Mouse (Mus musculus): ENCODE results near the gene Bik. TPM values are rescaled to one million over a fixed set of nuclear protein-coding genes. Genes with fewer than 3 reads are reported as not detected.

Bik gene
- 3.7 and 4.7 TPM in 2 replicates for polyA plus RNA-seq (2012; rRNA removed)

DNA sequence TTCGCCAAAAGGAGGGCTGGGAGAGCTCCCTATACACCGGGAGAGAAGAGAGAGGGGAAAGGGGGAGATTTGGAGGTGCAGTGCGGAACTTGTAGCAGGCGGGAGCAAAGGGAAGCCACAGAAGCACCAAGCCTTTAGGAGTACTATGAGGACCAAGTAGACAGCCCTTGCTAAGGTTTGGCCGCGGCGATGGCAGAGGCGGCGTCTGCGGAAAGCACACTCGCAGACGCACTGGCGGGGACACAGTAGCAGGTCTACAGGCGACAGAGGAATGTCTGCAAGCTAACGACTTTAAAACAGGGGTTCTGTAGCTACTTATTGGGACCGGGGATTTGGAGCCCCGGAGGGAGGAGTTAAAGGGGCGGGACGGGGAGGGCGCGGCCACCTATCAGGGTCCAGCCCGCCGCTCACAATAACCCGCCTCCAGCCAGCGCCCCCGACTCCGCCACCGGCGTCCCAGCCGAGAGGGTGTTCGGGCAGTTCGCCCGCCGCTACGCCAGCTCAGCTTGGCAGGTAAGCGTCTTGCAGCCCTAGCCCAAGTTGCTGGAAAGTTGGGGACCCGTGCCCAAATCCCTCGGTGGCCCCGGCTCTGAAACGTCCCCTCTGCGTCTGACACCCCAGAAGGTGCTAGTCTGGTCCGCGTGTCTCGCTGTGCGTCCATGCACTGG, at the start of gene Bik:
Gene Bik, plus strand, starts transcription at position 439 of the 668 bp plus-strand sequence.
- TF ChIP-seq POLR2A (IDR thresholded peaks at IDR 0.05; ENCODE audit: low read depth, low read length) (no peak), CTCF (IDR thresholded peaks at IDR 0.05; ENCODE audit: extremely low read depth, insufficient read depth, insufficient read length, insufficient replicate concordance) (no peak)
- Histone ChIP-seq H3K27me3 (ENCODE audit: control insufficient read depth, insufficient read depth, low read length) (peaks cover 14% of the 10 kb centered on the region), H3K4me1 (ENCODE audit: control insufficient read depth, insufficient read depth, insufficient read length) (peaks cover 11% of the 10 kb centered on the region; the same call in 1 of the 2 replicates), H3K27ac (ENCODE audit: insufficient read depth, low read length) (no peak within 1 kb of the TSS), H3K36me3 (ENCODE audit: control insufficient read depth, insufficient read depth, low read length) (no peaks in the 10 kb centered on the region), H3K4me3 (ENCODE audit: extremely low read depth, insufficient read depth, insufficient read length) (peak within 1 kb of the TSS; percentile 69)
- WGBS: 2% methylated on average over 45 of the region's 45 CpGs
- DNase-seq (ENCODE audit: low read depth in 1 of 2, low spot score in 2 of 2): peak in 1 of 2 experiments; percentile 25

DNA sequence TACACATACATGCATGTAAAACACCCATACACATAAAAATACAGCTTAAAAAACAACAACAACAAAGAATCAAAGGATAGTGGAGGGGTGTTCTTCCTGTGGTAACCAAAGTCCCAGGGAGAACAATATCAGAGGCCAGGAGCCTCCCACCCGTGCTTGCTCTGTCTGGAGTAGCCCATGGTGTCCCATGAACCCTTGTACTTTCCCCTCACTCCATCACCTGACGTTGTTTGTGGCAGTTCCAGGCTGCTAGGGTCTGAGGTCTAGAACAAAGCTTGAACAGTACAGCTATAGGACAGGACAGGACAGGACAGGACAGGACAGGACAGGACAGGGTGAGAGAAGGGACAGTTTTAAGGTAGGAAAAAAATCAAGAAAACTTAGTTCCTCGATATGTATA, 48.6 kb upstream of the Bik start:
- Histone ChIP-seq H3K27me3 (ENCODE audit: control insufficient read depth, insufficient read depth, low read length) (no peaks in the 10 kb centered on the region), H3K36me3 (ENCODE audit: control insufficient read depth, insufficient read depth, low read length) (no peaks in the 10 kb centered on the region), H3K27ac (ENCODE audit: insufficient read depth, low read length) (no peak overlapping the region), H3K4me3 (ENCODE audit: extremely low read depth, insufficient read depth, insufficient read length) (no peak overlapping the region), H3K4me1 (ENCODE audit: control insufficient read depth, insufficient read depth, insufficient read length) (peaks cover 10% of the 10 kb centered on the region; the same call in 1 of the 2 replicates)
- TF ChIP-seq CTCF (IDR thresholded peaks at IDR 0.05; ENCODE audit: extremely low read depth, insufficient read depth, insufficient read length, insufficient replicate concordance) (no peak), POLR2A (IDR thresholded peaks at IDR 0.05; ENCODE audit: low read depth, low read length) (no peak)
- DNase-seq (ENCODE audit: low read depth in 1 of 2, low spot score in 2 of 2): no peak
- 86% methylated on average over 3 of the region's 3 CpGs for WGBS

DNA sequence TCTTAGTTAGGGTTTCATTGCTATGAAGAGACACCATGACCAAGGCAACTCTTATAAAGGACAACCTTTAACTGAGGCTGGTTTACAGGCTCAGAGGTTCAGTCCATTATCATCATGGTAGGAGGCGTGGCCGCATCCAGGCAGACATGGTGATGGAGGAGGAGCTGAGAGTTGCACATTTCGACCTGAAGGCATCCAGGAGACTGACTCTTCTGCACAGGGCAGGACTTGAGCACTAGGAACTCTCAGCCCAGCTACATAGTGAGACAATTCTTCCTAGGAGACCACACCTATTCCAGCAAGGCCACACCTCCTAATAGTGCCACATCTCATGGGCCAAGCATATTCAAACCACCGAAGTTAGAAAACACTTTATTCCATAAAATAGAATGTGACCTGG, 46.8 kb upstream of the Bik start:
- 90% methylated on average over 4 of the region's 4 CpGs for WGBS
- no peaks in the 10 kb centered on the region for H3K36me3 ChIP-seq (ENCODE audit: control insufficient read depth, insufficient read depth, low read length)

DNA sequence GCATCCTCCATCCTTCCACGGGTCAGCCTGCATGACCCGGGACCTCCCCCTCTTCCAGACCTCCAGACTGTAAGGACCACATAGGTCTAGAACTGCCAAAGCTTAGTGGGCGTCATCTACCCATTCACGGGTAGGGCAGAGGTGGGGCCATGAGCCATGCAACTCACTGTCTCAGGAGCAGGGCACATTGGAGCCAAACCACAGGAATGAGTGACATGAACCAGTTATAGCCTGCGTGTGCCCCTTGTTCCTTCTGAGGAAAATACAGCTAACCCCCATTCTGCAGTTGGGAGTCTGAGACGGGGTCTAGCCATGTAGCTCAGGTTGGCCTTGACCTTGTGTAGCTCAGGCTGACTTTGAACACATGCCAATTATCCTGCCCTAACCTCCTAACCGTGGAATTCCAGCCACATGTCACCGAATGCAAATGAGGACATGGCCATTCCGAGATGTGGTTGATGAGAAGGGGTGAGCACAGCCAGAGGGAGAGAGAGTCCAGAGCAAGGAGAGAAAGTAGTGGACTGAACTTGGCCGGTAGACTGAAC, 45.4 kb upstream of the Bik start:
- Histone ChIP-seq H3K4me3 (ENCODE audit: extremely low read depth, insufficient read depth, insufficient read length) (no peak overlapping the region), H3K4me1 (ENCODE audit: control insufficient read depth, insufficient read depth, insufficient read length) (no peaks in the 10 kb centered on the region; the same call in 1 of the 2 replicates), H3K27ac (ENCODE audit: insufficient read depth, low read length) (no peak overlapping the region), H3K36me3 (ENCODE audit: control insufficient read depth, insufficient read depth, low read length) (no peaks in the 10 kb centered on the region), H3K27me3 (ENCODE audit: control insufficient read depth, insufficient read depth, low read length) (no peaks in the 10 kb centered on the region)
- 82% methylated on average over 10 of the region's 10 CpGs for WGBS
- DNase-seq (ENCODE audit: low read depth in 1 of 2, low spot score in 2 of 2): no peak
- no peak for TF ChIP-seq CTCF (IDR thresholded peaks at IDR 0.05; ENCODE audit: extremely low read depth, insufficient read depth, insufficient read length, insufficient replicate concordance)

More for the DNA sequence above, 46.8 kb upstream of the Bik start:
- H3K27me3 ChIP-seq (ENCODE audit: control insufficient read depth, insufficient read depth, low read length): no peaks in the 10 kb centered on the region
- H3K4me1 ChIP-seq (ENCODE audit: control insufficient read depth, insufficient read depth, insufficient read length): peaks cover under 1% of the 10 kb centered on the region; the same call in 1 of the 2 replicates
- TF ChIP-seq CTCF (IDR thresholded peaks at IDR 0.05; ENCODE audit: extremely low read depth, insufficient read depth, insufficient read length, insufficient replicate concordance): no peak
- no peak for TF ChIP-seq POLR2A (IDR thresholded peaks at IDR 0.05; ENCODE audit: low read depth, low read length)
- no peak for DNase-seq (ENCODE audit: low read depth in 1 of 2, low spot score in 2 of 2)
- no peak overlapping the region for H3K27ac ChIP-seq (ENCODE audit: insufficient read depth, low read length)
- no peak overlapping the region for H3K4me3 ChIP-seq (ENCODE audit: extremely low read depth, insufficient read depth, insufficient read length)

DNA sequence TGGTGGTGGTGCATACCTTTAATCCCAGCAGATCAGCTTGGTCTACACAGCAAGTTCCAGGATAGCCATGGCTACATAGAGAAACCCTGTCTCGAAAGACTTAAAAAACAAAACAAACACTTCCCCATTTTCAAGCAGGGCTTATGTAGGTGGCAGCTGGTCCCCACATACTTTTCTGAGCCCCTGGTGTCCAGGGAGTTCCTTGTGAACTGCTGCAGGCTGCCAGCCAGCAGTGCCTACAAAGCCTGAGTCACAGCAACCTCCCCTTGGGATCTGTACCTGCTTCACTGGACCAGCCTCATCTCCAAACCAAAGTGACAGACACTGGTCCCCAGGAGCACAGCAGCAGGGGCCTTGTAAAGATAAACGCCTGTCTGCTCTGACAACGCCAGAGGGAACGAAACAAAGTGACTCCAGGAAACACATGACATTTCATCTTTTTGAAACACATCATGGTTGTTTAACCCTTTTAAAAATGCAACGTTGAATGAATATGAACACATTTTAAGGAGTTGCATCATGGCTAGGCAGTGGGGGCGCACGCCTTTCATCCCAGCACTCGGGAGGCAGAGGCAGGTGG, 43.9 kb upstream of the Bik start:
- Histone ChIP-seq H3K4me3 (ENCODE audit: extremely low read depth, insufficient read depth, insufficient read length) (no peak overlapping the region), H3K4me1 (ENCODE audit: control insufficient read depth, insufficient read depth, insufficient read length) (no peaks in the 10 kb centered on the region; the same call in 1 of the 2 replicates), H3K27me3 (ENCODE audit: control insufficient read depth, insufficient read depth, low read length) (no peaks in the 10 kb centered on the region), H3K36me3 (ENCODE audit: control insufficient read depth, insufficient read depth, low read length) (no peaks in the 10 kb centered on the region), H3K27ac (ENCODE audit: insufficient read depth, low read length) (no peak overlapping the region)
- no peak for DNase-seq (ENCODE audit: low read depth in 1 of 2, low spot score in 2 of 2)
- WGBS: 49% methylated on average over 8 of the region's 8 CpGs
- TF ChIP-seq CTCF (IDR thresholded peaks at IDR 0.05; ENCODE audit: extremely low read depth, insufficient read depth, insufficient read length, insufficient replicate concordance): no peak
- TF ChIP-seq POLR2A (IDR thresholded peaks at IDR 0.05; ENCODE audit: low read depth, low read length): no peak

DNA sequence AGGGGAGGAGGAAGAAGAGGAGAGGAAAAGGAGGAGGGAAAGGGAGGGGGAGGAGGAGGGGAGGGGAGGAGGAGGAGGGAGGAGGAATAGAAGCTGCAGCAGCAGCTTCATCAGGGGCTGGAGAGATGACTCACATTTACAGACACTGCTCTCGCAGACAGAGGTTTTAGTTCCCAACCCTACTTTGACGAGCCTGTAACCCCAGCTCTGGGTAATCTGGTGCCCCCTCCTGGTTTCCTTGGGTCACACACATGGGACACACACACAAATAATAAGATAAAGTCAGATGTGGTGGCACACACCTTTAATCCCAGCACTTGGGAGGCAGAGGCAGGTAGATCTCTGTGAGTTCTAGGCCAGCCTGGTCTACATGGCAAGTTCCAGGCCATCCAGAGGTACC, 43.2 kb upstream of the Bik start:
- peak in 1 of 2 experiments; percentile 34 for DNase-seq (ENCODE audit: low read depth in 1 of 2, low spot score in 2 of 2)
- TF ChIP-seq CTCF (IDR thresholded peaks at IDR 0.05; ENCODE audit: extremely low read depth, insufficient read depth, insufficient read length, insufficient replicate concordance) (peak; percentile 21; the same call in 1 of the 2 replicates), POLR2A (IDR thresholded peaks at IDR 0.05; ENCODE audit: low read depth, low read length) (no peak)
- WGBS: 23% methylated on average over 2 of the region's 2 CpGs
- Histone ChIP-seq H3K4me1 (ENCODE audit: control insufficient read depth, insufficient read depth, insufficient read length) (no peaks in the 10 kb centered on the region; the same call in 1 of the 2 replicates), H3K27ac (ENCODE audit: insufficient read depth, low read length) (no peak overlapping the region), H3K36me3 (ENCODE audit: control insufficient read depth, insufficient read depth, low read length) (no peaks in the 10 kb centered on the region), H3K27me3 (ENCODE audit: control insufficient read depth, insufficient read depth, low read length) (no peaks in the 10 kb centered on the region), H3K4me3 (ENCODE audit: extremely low read depth, insufficient read depth, insufficient read length) (no peak overlapping the region)
